Mouse (Mus musculus) heart, embryonic 12.5 days (tissue): ENCODE measurements at regions not wholly inside any gene's neighbourhood (a gene's known extent, or its start where the extent isn't known, plus 50 kb on each side); places are given as distances from the start of the nearest gene placed in this dataset.

Source experiments
- ATAC-seq: fragments of 200-750 bp; cut with Nextera tagmentation; 2 replicates; pipeline ENCODE4 v1.8.0; 2017; ENCODE audit warnings: moderate TSS enrichment, moderate library complexity; ENCODE audit not compliant: insufficient number of reproducible peaks, low FRiP score
- H3K27ac ChIP-seq: fragments of 300-500 bp; sonication (generic); 2 replicates; pipeline ENCODE4 v1.5.1; 2016; ENCODE audit warnings: mild to moderate bottlenecking, moderate library complexity; ENCODE audit not compliant: poor library complexity, severe bottlenecking
- H3K27me3 ChIP-seq: fragments of 300-500 bp; sonication (generic); replicated peaks from 2 replicates; pipeline ENCODE4 v1.6.1; 2016; ENCODE audit warnings: mild to moderate bottlenecking, moderate library complexity
- H3K36me3 ChIP-seq: fragments of 300-500 bp; sonication (generic); 2 replicates; pipeline ENCODE4 v1.6.1; 2016; ENCODE audit warnings: mild to moderate bottlenecking, moderate library complexity
- H3K4me1 ChIP-seq: fragments of 300-500 bp; sonication (generic); replicated peaks from 2 replicates; pipeline ENCODE4 v1.6.1; 2016; ENCODE audit warnings: mild to moderate bottlenecking
- H3K4me2 ChIP-seq: fragments of 300-500 bp; sonication (generic); 2 replicates; pipeline ENCODE4 v1.6.1; 2016; ENCODE audit warnings: mild to moderate bottlenecking, moderate library complexity
- H3K4me3 ChIP-seq: fragments of 300-500 bp; sonication (generic); 2 replicates; pipeline ENCODE4 v1.5.1; 2016; ENCODE audit warnings: mild to moderate bottlenecking
- H3K9ac ChIP-seq: fragments of 300-500 bp; sonication (generic); 2 replicates; pipeline ENCODE4 v1.6.1; 2016; ENCODE audit warnings: mild to moderate bottlenecking, moderate library complexity
- H3K9me3 ChIP-seq: fragments of 300-500 bp; sonication (generic); replicated peaks from 2 replicates; pipeline ENCODE4 v1.6.1; 2016; ENCODE audit warnings: mild to moderate bottlenecking, moderate library complexity
- WGBS: fragments of 180-500 bp; shearing (Covaris S2); methylation state at CpG from one replicate; pipeline ENCODE4 v1.1.7; 2016; 5-methylcytosine and 5-hydroxymethylcytosine counted together

DNA sequence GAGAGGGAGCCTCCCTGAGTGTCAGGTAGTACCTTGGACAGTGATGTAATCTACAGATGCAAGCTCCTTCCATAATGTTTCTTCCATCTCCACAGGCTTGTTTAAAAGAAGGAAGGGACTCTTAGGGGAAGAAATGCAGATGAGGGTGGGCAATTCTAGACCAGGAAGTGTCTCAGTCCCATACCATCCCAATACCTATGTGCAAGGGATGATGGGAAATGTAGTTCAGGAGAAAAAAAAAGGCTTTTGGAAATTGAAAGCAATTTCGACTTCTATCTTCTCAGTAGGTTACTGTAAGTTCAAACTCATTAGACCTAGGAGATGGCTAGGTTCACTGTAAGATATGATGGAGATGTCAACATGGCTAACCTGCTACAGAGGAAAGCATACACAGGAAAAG, 68.3 kb downstream of the Cd83 start:
- H3K27ac ChIP-seq, result no peak overlapping the region
- H3K4me2 ChIP-seq, result no peak overlapping the region
- H3K36me3 ChIP-seq, result no peaks in the 10 kb centered on the region
- H3K9me3 ChIP-seq, result peaks cover 3% of the 10 kb centered on the region; the same call in 1 of the 2 replicates
- H3K9ac ChIP-seq, result no peak overlapping the region
- H3K4me1 ChIP-seq, result no peaks in the 10 kb centered on the region
- no peak for ATAC-seq
- H3K4me3 ChIP-seq, result no peak overlapping the region
- H3K27me3 ChIP-seq, result no peaks in the 10 kb centered on the region
- WGBS, result 59% methylated on average over 1 of the region's 1 CpGs

- WGBS, result 96% methylated on average over 2 of the region's 2 CpGs
- Histone ChIP-seq H3K4me1 (no peaks in the 10 kb centered on the region), H3K4me2 (no peak overlapping the region), H3K4me3 (no peak overlapping the region), H3K9ac (no peak overlapping the region), H3K9me3 (peaks cover 3% of the 10 kb centered on the region; the same call in 1 of the 2 replicates), H3K27me3 (no peaks in the 10 kb centered on the region), H3K27ac (no peak overlapping the region), H3K36me3 (no peaks in the 10 kb centered on the region)
- ATAC-seq, result no peak
Measured at GRCm38 (mm10) chr13:43854973-43855372, 70.4 kb downstream of the Cd83 start.

DNA sequence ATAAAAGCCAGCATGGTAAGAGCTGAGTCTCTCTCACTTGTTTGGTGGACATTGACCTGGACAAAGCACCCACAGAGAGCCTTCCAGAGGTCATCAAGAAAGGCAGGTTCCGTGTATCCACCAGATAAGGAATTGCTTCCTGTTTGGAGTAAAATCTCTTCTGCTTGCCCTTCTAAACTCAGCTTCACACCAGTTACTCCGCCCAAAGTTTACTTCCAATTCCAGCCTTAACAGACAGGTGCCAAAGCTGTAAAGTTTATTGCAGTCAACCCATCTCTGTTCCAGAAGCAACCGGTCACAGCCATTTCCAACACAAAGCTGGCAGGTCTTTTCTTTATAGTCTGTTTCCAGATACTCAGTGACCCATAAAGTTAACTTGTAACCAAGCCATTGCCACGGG, 76.4 kb downstream of the Cd83 start:
- no peak overlapping the region for H3K9ac ChIP-seq
- no peaks in the 10 kb centered on the region for H3K27me3 ChIP-seq
- no peak overlapping the region for H3K4me2 ChIP-seq
- no peak for ATAC-seq
- H3K4me3 ChIP-seq, result no peak overlapping the region
- H3K4me1 ChIP-seq, result peaks cover 15% of the 10 kb centered on the region; the same call in 1 of the 2 replicates
- H3K9me3 ChIP-seq, result peaks cover 3% of the 10 kb centered on the region; the same call in 1 of the 2 replicates
- no peaks in the 10 kb centered on the region for H3K36me3 ChIP-seq
- no peak overlapping the region for H3K27ac ChIP-seq
- WGBS, result 63% methylated on average over 4 of the region's 4 CpGs

- Histone ChIP-seq H3K9ac (no peak overlapping the region), H3K27ac (no peak overlapping the region), H3K4me1 (peaks cover 15% of the 10 kb centered on the region; the same call in 1 of the 2 replicates), H3K4me3 (no peak overlapping the region), H3K36me3 (no peaks in the 10 kb centered on the region), H3K9me3 (peaks cover 3% of the 10 kb centered on the region; the same call in 1 of the 2 replicates), H3K4me2 (no peak overlapping the region), H3K27me3 (no peaks in the 10 kb centered on the region)
- WGBS, result 86% methylated on average over 7 of the region's 7 CpGs
- ATAC-seq, result no peak
Measured at GRCm38 (mm10) chr13:43861424-43861823, 76.8 kb downstream of the Cd83 start.

DNA sequence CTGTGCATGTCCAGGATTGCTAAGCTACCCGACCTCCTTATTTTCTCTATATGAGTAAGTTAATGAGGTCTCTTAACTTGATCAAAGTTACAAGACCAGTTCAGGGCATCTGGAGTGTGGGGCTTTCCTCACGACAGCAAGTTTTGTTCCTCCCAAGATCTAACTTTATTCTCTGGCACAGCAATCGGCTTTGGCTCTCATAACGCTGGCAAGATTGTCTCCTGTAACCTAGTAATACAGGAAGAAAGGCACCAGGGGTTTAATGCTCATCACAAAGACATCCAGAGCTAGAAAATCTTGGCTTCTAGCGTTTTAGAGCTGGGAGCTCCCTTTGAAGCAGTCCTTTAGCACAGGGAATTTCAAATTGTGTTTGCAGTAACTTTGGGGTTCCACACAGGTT, 77.5 kb downstream of the Cd83 start:
- Histone ChIP-seq H3K27me3 (no peaks in the 10 kb centered on the region), H3K36me3 (no peaks in the 10 kb centered on the region), H3K4me2 (no peak overlapping the region), H3K4me3 (no peak overlapping the region), H3K27ac (no peak overlapping the region), H3K4me1 (peaks cover 15% of the 10 kb centered on the region; the same call in 1 of the 2 replicates), H3K9ac (no peak overlapping the region), H3K9me3 (no peaks in the 10 kb centered on the region)
- WGBS, result 74% methylated on average over 5 of the region's 5 CpGs
- no peak for ATAC-seq

GRCm38 (mm10) chr13:43862586-43862985, 78.0 kb downstream of the Cd83 start:
- Histone ChIP-seq H3K27me3 (no peaks in the 10 kb centered on the region), H3K9me3 (no peaks in the 10 kb centered on the region), H3K4me1 (peaks cover 15% of the 10 kb centered on the region; the same call in 1 of the 2 replicates), H3K36me3 (no peaks in the 10 kb centered on the region), H3K9ac (no peak overlapping the region), H3K4me2 (no peak overlapping the region), H3K4me3 (no peak overlapping the region), H3K27ac (no peak overlapping the region)
- WGBS, result 79% methylated on average over 6 of the region's 6 CpGs
- ATAC-seq, result no peak

DNA sequence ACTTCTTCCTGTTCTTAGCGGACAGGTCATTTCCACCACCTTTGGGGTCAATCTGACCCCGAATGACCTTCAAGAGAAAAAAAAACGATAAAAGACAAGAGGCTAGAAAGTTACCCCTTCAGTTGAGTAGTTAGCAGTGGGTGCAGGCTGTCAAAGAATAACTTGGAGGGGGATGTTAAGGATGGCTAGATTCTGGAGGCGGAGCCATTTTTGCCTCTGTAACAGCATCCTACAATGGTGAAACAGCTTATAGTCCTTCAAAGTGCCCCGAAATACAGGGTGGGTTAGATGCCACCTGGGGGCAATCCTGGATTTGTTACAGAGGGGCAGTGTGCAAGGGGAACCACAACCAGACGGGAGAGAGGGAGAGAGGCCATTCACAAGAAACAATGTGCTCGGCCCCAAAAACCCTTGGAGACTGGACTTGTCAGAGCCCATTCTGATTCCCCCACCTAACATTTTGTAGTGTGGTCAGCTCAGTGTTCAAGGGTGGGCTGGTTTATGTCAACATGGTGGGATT, 79.1 kb downstream of the Cd83 start:
- Histone ChIP-seq H3K4me1 (peaks cover 15% of the 10 kb centered on the region; the same call in 1 of the 2 replicates), H3K27ac (no peak overlapping the region), H3K9me3 (no peaks in the 10 kb centered on the region), H3K27me3 (no peaks in the 10 kb centered on the region), H3K4me2 (0 out of 2 replicates have a peak overlapping the region, but pooled peaks have one; percentile 68), H3K4me3 (no peak overlapping the region), H3K36me3 (no peaks in the 10 kb centered on the region), H3K9ac (no peak overlapping the region)
- no peak for ATAC-seq
- WGBS, result 82% methylated on average over 7 of the region's 7 CpGs

DNA sequence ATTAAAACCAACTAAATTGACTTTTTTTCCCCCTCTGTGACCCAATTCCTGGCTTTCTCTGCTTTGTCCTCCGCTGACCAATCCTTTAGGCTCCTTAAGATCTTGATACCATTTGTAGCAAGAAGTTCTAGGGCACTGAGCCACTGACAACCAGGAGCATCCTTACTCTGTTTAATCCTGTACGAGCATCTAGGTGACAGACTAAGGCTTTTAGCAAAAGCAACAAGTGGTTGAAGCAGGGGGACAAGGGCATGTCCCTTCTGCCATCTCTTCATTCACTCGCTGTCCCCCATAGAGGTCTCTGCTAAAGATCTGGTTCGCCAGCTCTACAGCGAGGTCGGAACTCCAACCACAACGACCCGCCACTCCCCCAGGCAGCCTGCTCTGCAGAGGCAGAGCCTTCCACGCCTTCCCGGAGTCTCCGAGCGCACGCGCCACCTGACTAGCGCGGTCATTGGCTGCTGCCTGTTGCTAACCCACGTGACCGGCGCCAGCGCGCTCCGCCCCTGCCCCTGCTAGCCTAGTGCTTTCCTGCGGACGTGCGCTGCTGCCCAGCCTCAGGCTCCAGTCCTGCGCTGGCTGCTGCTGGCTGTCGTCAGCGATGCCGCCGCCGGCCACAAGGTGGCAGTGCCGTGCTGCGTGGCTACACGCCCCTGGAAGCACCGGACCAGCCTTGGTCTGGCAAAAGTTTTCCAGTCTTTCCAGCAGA, 79.7 kb downstream of the Cd83 start:
- Histone ChIP-seq H3K36me3 (no peaks in the 10 kb centered on the region), H3K9ac (peak overlapping the region; percentile 47; the same call in 1 of the 2 replicates), H3K4me2 (peak overlapping the region; percentile 68), H3K4me3 (peak overlapping the region; percentile 30), H3K4me1 (peaks cover 15% of the 10 kb centered on the region; the same call in 1 of the 2 replicates), H3K27ac (peak overlapping the region; percentile 53; the same call in 1 of the 2 replicates), H3K27me3 (no peaks in the 10 kb centered on the region), H3K9me3 (no peaks in the 10 kb centered on the region)
- ATAC-seq, result peak; percentile 98
- under 1% methylated on average over 35 of the region's 35 CpGs for WGBS

DNA sequence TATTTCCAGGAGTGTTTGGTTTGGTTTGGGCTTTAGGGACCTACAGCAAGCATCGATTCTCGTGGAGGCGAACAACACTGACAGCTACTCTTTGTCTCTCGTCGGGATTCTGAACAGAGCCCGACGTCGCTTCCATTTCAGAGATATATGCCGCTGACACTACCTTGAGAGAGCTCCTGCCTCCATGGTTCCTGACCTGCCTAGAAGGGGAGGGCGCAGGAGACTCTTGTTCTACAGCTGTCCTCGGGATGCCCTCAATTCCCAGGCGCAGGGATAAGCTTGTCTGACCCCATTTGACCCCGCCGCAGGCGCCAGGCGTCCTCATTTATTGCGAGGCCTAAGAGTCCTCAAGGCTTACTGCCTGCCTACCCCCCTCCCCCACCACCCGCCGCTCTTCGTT, 80.5 kb downstream of the Cd83 start:
- Histone ChIP-seq H3K4me3 (peak overlapping the region; percentile 30), H3K27me3 (no peaks in the 10 kb centered on the region), H3K9me3 (no peaks in the 10 kb centered on the region), H3K4me1 (peaks cover 15% of the 10 kb centered on the region; the same call in 1 of the 2 replicates), H3K4me2 (peak overlapping the region; percentile 68), H3K9ac (peak overlapping the region; percentile 31; the same call in 1 of the 2 replicates), H3K36me3 (no peaks in the 10 kb centered on the region), H3K27ac (peak overlapping the region; percentile 40; the same call in 1 of the 2 replicates)
- 3% methylated on average over 20 of the region's 20 CpGs for WGBS
- ATAC-seq, result peak; percentile 15; the same call in 1 of the 2 replicates

- WGBS, result 75% methylated on average over 9 of the region's 9 CpGs
Measured at GRCm38 (mm10) chr13:43875895-43876294, 91.3 kb downstream of the Cd83 start.

GRCm38 (mm10) chr13:43887284-43887683, 102.7 kb downstream of the Cd83 start:
- H3K36me3 ChIP-seq, result no peaks in the 10 kb centered on the region
- no peak for ATAC-seq
- H3K9ac ChIP-seq, result no peak overlapping the region
- H3K27me3 ChIP-seq, result no peaks in the 10 kb centered on the region
- no peak overlapping the region for H3K4me3 ChIP-seq
- no peak overlapping the region for H3K4me2 ChIP-seq
- H3K4me1 ChIP-seq, result no peaks in the 10 kb centered on the region
- 88% methylated on average over 3 of the region's 3 CpGs for WGBS
- H3K27ac ChIP-seq, result no peak overlapping the region
- H3K9me3 ChIP-seq, result 0 out of 2 replicates have a peak, but pooled peaks cover 8% of the 10 kb centered on the region

More at GRCm38 (mm10) chr13:43875895-43876294, 91.3 kb downstream of the Cd83 start:
- H3K27ac ChIP-seq, result no peak overlapping the region
- no peak overlapping the region for H3K4me2 ChIP-seq
- no peak overlapping the region for H3K4me3 ChIP-seq
- H3K9me3 ChIP-seq, result no peaks in the 10 kb centered on the region
- no peaks in the 10 kb centered on the region for H3K36me3 ChIP-seq
- H3K4me1 ChIP-seq, result peaks cover 13% of the 10 kb centered on the region
- ATAC-seq, result no peak
- H3K9ac ChIP-seq, result no peak overlapping the region
- H3K27me3 ChIP-seq, result no peaks in the 10 kb centered on the region
